Mouse (Mus musculus): ENCODE results near the gene Wdr47.
"Not testable (repeated sequence)": the region's sequence is repeated elsewhere in the genome, so short reads cannot be mapped to it uniquely, and the experiment has no call there.

Gene Wdr47

DNA sequence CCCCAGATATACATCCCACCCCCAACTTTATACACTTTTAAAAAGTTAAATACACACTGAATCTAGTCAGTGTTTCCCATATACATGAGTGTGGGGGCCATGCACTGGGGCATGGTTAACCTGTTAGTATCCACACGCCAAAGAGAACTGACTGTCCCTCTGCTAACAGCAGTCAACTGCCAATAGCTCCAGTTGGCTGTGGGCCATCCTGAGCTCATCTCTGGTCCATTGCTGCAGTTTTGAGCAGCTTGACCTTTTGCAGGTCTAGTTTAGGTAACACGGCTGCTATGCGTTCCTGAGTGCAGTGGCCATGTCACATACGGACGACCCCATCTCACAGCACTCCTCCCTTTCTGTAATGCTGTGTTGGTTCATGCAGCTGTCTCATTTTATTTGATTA is 43.7 kb downstream of the Wdr47 start:
- ATAC-seq (ENCODE audit: low TSS enrichment) = no peak

DNA sequence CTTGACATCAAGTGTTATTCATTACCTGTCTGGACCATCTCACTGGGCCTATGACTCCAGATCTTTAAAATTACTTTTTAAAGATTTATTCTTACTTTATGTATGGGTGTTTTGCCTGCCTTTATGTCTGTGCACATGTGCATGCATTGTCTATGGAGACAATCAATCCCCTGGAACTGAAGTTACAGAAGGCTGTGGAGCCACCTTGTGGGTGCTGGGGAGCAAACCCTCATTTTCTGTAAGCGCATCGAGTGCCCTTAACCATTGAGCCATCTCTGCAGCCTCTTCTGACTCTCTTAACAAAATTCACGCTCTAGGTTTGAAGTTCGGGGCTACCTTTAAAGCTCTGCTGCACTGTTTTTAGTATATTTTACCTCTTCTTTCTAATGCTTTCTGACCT is 48.3 kb downstream of the Wdr47 start:
- no peak for ATAC-seq (ENCODE audit: low TSS enrichment)

GRCm38 (mm10) chr3:108640998-108641397 is 49.9 kb downstream of the Wdr47 start:
- no peak for ATAC-seq (ENCODE audit: low TSS enrichment)

GRCm38 (mm10) chr3:108644856-108645255 is 53.8 kb downstream of the Wdr47 start:
- no peak for ATAC-seq (ENCODE audit: low TSS enrichment)

DNA sequence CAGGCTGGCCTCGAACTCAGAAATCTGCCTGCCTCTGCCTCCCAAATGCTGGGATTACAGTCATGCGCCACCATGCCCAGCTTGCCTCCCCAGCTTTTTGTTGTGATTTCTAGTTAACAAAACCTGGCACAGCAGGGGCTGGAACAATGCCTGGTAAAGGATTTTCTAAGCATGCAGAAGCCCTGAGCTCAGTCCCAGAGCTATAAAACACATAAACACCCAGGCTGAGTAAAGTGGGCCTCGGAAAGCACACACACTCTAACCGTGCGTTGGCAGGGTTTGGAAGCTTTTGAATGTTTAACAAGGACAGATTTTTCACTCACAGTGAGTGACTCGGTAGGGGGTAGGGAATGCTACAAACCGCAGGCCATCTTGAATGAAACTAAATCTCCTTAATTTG is 55.0 kb downstream of the Wdr47 start:
- ATAC-seq (ENCODE audit: low TSS enrichment) = peak; percentile 82

DNA sequence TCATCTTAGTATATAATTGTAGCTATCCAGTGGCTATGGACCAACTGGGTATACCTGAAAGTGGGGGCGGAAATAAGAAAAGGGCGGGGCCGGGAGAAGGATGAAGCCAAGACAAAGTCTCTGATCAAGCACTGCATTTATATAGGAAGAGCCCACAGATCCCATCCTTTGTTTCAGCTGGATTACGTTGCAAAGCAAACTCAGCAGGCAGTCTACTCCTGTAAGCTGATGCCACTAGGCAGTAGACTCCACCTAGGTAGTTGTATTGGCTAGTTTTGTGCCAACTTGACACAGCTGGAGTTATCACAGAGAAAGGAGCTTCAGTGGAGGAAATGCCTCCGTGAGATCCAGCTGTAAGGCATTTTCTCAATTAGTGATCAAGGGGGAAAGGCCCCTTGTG is 56.6 kb downstream of the Wdr47 start:
- ATAC-seq (ENCODE audit: low TSS enrichment) = not testable (repeated sequence)

GRCm38 (mm10) chr3:108652866-108653642 is 62.0 kb downstream of the Wdr47 start:
- ATAC-seq (ENCODE audit: low TSS enrichment) = no peak

DNA sequence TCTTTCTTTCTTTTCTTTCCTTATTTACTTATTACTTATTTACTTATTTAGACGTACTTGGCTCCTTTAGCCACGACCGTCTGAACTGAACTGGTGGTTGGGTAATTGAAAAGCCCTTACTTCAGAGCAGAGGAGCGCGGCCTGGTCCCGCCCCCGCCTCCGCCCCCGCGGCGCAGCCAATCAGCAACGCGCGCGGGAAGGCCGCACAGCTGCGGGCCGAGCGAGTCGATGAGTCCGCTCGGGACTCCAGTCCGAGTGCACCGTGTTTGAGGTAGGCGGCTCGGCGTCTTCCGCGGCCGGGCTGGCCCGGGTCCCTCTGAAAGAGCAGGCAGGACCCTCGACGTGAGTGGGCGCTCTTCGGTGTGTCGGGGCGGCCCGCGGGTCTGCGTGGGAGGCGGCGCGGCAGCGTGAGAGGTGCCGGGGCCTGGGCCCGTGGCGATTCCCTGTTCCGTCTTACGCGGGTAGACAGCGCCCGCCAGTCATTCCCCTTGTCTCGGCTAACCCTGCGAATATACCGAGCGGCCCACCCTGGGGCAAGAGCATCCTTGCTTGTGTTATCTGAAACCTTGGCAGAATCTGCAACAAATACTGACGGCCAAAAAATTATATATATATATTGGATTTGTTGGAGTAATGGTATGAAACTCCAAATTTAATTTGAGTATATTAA is 62.8 kb downstream of the Wdr47 start, which contains the start of gene Clcc1:
Gene Clcc1, plus strand, starts transcription at position 204 of the 670 bp plus-strand sequence.
- ATAC-seq (ENCODE audit: low TSS enrichment) = peak; percentile 93

- ATAC-seq (ENCODE audit: low TSS enrichment) = no peak
These were observed 63.5 kb downstream of the Wdr47 start for GRCm38 (mm10) chr3:108654566-108654965.

DNA sequence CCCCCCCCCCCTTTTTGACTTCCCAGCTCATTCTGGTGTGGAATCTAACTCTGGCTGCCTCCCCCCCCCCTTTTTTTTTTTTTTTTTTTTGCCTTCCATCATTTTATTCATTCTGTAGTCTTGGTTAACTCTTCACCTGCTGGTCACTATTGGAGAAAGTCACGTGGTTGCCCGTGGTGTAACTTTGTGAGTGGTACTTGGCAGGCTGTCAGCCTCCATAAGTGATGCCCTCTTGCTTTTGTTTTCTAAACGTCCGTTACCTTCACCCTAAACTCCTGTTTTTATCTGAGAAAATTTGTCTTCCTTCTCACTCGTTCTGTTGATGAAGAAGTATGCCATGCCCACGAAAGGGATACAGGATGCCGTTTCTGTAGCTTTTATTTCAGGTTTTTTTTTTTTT is 64.4 kb downstream of the Wdr47 start:
- ATAC-seq (ENCODE audit: low TSS enrichment) = no peak

DNA sequence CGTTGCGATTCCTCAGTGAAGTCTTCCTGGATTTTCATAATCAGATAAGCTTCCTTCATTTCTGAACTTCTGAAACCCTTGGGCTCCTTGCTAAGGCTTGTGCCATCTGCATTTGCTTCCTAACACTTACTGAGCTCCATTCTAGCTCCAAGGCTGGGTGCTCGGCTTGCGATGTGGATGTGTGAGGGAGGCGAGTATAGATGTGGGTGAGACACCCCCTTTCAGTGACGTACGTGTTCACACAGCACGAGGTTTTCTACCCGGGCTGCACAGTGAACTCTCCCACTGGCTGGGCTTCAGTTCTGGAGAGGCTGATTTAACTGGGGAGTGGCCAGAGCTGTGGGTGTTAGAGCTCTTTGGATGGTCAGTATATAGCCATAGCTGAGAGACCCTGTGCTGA is 67.5 kb downstream of the Wdr47 start:
- peak; percentile 60 for ATAC-seq (ENCODE audit: low TSS enrichment)

- no peak for ATAC-seq (ENCODE audit: low TSS enrichment)
These were observed 69.9 kb downstream of the Wdr47 start for GRCm38 (mm10) chr3:108660941-108661340.

- no peak for ATAC-seq (ENCODE audit: low TSS enrichment)
These were observed 85.5 kb downstream of the Wdr47 start for GRCm38 (mm10) chr3:108676616-108677015.

DNA sequence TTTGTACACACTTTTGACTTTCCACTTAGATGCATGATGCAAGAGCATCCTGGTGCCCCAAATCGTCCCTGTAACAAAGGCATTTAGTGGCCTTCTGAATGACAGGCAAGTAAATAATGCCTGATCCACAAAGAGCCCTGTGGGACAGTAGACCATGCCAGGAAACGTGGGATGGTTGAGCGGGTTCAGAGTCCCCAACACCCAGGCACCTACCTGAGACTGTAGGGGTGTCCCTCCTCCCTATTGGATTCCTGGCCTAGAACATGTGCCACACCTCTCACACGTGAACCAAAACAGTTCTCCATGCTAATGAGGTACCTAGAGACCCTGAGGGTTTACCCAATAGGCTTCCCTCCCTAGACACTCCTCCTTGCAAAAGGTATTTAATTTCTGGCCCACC is 89.9 kb downstream of the Wdr47 start:
- no peak for ATAC-seq (ENCODE audit: low TSS enrichment)

DNA sequence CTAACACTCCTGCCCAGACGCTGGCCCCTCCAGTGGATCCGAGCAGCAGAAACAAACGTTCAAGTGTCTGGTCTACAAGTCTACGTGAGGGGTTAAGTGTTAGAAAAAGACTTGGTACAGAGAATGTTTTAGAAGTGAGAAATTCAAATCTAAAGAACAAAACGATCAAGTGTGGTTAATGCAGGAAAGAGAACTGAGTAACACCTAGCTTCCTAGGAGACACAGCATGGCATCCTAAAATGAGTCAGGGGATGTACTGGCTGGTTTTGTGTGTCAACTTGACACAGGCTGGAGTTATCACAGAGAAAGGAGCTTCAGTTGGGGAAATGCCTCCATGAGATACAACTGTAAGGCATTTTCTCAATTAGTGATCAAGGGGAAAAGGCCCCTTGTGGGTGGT is 92.5 kb downstream of the Wdr47 start:
- not testable (repeated sequence) for ATAC-seq (ENCODE audit: low TSS enrichment)

GRCm38 (mm10) chr3:108685701-108686100 is 94.6 kb downstream of the Wdr47 start:
- no peak for ATAC-seq (ENCODE audit: low TSS enrichment)

DNA sequence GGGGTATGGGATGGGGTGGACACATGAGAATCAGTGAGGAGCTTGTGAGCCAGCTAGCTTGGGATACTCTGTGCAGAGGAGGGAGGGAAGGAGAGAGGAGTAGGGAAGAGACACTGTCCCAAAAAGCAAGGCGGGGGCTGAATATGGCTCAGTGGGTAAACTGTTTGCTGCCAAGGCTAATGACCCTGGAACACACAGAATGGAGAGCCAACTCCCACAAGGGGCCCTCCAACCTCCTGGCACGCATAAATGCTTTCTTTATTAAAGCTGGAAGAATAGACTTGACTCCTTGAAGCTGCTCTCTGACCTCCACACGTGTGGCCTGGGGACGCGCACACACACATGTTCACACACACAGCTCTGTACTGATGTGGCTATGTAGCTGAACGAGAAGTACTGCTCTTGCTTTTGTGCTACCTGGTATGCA is 97.9 kb downstream of the Wdr47 start:
- no peak for ATAC-seq (ENCODE audit: low TSS enrichment)

DNA sequence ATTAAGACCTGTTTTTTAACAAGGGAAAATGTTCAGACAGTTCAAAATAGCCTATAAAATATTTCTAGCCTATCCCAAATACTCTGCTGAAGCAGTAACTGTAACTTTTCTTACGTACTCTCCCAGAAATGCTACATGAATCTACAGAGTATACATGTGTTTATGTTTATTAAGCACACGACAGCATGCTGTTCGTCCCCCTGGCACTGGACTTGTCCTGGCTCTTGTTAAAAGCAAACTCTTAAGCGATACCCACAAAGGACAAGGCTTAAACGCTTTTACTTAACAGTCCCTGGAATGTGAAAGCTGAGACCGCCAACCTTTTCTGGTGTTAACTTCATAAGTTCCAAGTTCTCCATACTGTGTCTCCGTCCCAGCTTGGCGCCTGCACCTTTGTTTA is 98.4 kb downstream of the Wdr47 start:
- no peak for ATAC-seq (ENCODE audit: low TSS enrichment)

DNA sequence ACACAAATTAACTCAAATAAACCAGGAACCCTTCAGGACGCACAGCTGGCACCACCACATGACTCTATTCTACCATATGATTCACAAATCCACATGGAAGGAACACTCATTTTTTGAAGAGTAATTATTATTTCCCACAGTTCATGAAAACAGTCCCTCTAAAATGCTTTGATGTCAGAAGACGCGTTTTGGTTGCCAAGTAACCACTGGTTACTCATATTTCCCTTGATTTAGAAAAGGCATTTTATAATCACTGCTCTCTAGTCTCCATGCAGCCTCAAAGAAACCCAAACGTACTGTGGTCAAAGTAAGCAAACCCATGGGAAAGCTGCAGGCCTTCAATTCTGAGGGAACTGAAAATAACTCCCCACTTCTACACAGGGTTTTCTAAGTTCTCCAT is 98.9 kb downstream of the Wdr47 start:
- peak; percentile 31; the same call in 1 of the 2 replicates for ATAC-seq (ENCODE audit: low TSS enrichment)

DNA sequence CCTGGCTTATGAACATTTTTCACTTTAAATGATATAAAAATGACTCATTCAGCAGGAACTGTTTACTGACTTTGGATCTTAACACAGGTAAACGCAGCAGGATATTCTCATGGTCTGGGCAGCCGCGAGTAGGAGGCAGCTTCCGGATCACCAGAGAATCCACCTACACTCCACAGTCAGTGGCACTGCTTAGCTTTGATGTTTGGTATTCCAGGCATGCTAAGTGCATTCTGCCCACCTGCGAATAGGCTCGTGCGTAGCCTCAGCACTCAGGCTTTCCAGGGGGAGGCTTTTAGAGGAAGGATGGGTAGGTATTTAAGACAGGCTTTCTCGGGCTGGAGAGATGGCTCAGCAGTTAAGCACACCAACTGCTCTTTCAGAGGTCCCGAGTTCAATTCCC is 103.2 kb downstream of the Wdr47 start:
- ATAC-seq (ENCODE audit: low TSS enrichment) = peak; percentile 92

Measured in frontal cortex, adult (tissue).